Mouse (Mus musculus) heart, postnatal 0 days (tissue): Measurements from ENCODE around the gene Cmtm6.

Source experiments
- CTCF ChIP-seq: IDR thresholded peaks from 2 replicates; pipeline ENCODE4 v1.5.1; 2016; ENCODE audit warnings: antibody characterized with exemption, control low read depth, low read depth
- EP300 ChIP-seq: IDR thresholded peaks from 2 replicates; pipeline ENCODE4 v1.6.1; 2016; ENCODE audit warnings: antibody characterized with exemption, low read depth

DNA sequence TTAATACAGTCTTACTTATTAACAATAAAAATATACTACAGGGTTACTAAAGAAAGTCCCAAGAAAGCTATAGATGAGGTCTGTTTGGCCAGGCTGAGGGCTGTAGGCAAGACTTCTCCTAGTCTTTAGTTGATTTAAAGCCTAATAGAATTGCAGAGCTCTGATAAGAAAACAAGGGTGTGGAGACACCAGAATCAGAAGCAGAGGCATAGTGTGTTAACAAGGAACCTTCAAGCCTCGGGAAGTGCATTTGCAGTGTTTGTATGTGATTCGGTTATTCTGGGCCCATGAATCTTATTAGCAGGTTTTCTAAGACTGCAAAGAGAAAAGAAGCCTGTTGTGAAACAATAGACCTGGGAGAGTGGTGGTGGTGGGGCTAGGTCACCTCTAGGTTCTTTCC, 2.3 kb downstream of the Cmtm6 start:
- TF ChIP-seq CTCF (no peak), EP300 (no peak)
